In the genomic region with DNA sequence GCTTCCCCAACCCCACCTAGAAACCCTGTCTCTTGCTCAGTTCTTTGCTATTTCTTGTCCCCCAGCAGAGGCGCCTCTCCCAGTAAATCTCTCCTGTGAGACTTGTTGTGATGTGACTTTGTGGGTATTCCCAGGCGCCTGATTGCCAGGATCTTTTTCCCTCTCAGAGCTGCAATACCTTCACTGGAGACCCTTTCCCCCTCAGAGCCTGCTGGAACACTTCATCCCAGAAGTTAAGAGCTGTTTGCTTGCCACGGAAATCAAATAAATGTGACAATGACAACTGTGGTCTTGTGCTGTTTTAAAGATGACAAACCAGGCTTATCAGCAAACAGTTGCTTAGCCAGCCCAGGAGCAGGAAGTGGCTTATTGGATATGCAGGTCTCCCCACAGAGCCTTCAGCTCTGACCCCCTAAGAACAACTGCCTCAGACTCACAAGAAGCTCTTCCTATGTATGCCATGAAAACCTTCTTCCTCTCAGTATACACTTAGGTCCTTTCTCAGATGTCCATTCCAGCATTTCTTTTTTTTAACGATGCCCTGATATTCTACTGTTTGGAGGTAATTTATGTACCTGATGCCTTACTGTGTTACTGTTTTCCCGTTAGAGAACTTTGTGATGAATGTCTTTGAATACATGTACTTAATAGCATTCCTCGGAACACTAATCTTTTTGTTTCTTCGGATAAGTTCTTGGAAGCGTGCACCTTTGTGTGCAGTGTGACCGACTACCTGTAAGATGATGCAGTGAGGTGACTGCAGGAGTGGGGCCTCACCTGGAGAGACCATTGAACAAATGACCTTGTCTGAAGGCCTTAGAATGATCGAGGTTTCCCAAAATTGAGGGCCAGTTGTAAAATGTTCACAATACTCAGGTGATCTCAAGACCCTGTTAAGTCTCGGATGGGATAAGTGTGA, we compare ENCODE assay signal across 7 mouse cellular contexts. TPM values are rescaled to one million over a fixed set of nuclear protein-coding genes. Genes with fewer than 3 reads are reported as not detected.
DNase-seq lines count a peak whose midpoint lies in the region; ATAC-seq and TF ChIP-seq lines count a peak whose summit lies in the region.

No protein-coding gene starts in this region.

- no peak overlapping the region for H3K9ac ChIP-seq in embryonic facial prominence, embryonic 12.5 days

- H3K36me3 ChIP-seq in embryonic facial prominence, embryonic 12.5 days = peaks cover 9% of the 10 kb centered on the region
- H3K36me3 ChIP-seq in limb, embryonic 10.5 days = peaks cover 23% of the 10 kb centered on the region

- WGBS in embryonic facial prominence, embryonic 12.5 days = 18% methylated on average over 11 of the region's 11 CpGs
- 20% methylated on average over 11 of the region's 11 CpGs for WGBS in limb, embryonic 10.5 days
- 15% methylated on average over 11 of the region's 11 CpGs for WGBS in olfactory bulb, adult 2 months

- no peak for ATAC-seq in embryonic facial prominence, embryonic 12.5 days (ENCODE audit: insufficient number of reproducible peaks, insufficient read depth, low FRiP score, low TSS enrichment)

- H3K4me2 ChIP-seq in embryonic facial prominence, embryonic 12.5 days (replicated peaks) = peak overlapping the region; percentile 74

- peak overlapping the region; percentile 98 for H3K27ac ChIP-seq in embryonic facial prominence, embryonic 12.5 days
- peak overlapping the region; percentile 96 for H3K27ac ChIP-seq in limb, embryonic 10.5 days
- H3K27ac ChIP-seq in olfactory bulb, adult 2 months (ENCODE audit: insufficient read depth, low read depth, low read length) = peak overlapping the region; percentile 96

- DNase-seq in thymus, postnatal 0 days (ENCODE audit: low spot score) = peak; percentile 50
- DNase-seq in thymus, postnatal 25 days = no peak
- no peak for DNase-seq in limb, embryonic 10.5 days (ENCODE audit: low spot score)
- DNase-seq in gastrocnemius, adult 8-10 months (ENCODE audit: low spot score in 2 of 2) = no peak
- no peak for DNase-seq in left cerebral cortex, adult 9 months (ENCODE audit: low spot score in 2 of 2)

- H3K27me3 ChIP-seq in embryonic facial prominence, embryonic 12.5 days = no peaks in the 10 kb centered on the region
- no peaks in the 10 kb centered on the region for H3K27me3 ChIP-seq in limb, embryonic 10.5 days (ENCODE audit: low read depth, poor library complexity, severe bottlenecking)

- no peak for TF ChIP-seq POLR2A in olfactory bulb, adult 2 months (IDR thresholded peaks at IDR 0.05; ENCODE audit: insufficient read depth, low read depth, low read length)

- TF ChIP-seq CTCF in olfactory bulb, adult 2 months (IDR thresholded peaks at IDR 0.05; ENCODE audit: insufficient read depth, low read depth, low read length) = no peak

- H3K4me1 ChIP-seq in embryonic facial prominence, embryonic 12.5 days = peaks cover 22% of the 10 kb centered on the region
- peaks cover 34% of the 10 kb centered on the region for H3K4me1 ChIP-seq in limb, embryonic 10.5 days
- peaks cover 3% of the 10 kb centered on the region for H3K4me1 ChIP-seq in olfactory bulb, adult 2 months (ENCODE audit: control insufficient read depth, insufficient read depth, low read length)

- no peaks in the 10 kb centered on the region for H3K9me3 ChIP-seq in embryonic facial prominence, embryonic 12.5 days
- H3K9me3 ChIP-seq in limb, embryonic 10.5 days (replicated peaks) = no peaks in the 10 kb centered on the region

- H3K4me3 ChIP-seq in embryonic facial prominence, embryonic 12.5 days = peak overlapping the region; percentile 9
- H3K4me3 ChIP-seq in limb, embryonic 10.5 days = peak overlapping the region; percentile 74
- peak overlapping the region; percentile 81 for H3K4me3 ChIP-seq in olfactory bulb, adult 2 months (ENCODE audit: insufficient read depth, low read depth, low read length)

RNA-seq across cellular contexts. Expression of a gene that starts 0.9 kb away (rescaled TPM):
- polyA plus RNA-seq in thymus, postnatal 0 days (2015; fragmentation: Nextera tagmentation; extraction: Ambion mirVana) = 152 and 161 TPM in 2 replicates
- polyA plus RNA-seq in embryonic facial prominence, embryonic 12.5 days (2016; fragmentation: Nextera tagmentation; extraction: Ambion mirVana) = 200 and 202 TPM in 2 replicates
- 182 and 190 TPM in 2 replicates for polyA plus RNA-seq in limb, embryonic 10.5 days (2016; fragmentation: Nextera tagmentation; extraction: Ambion mirVana)
- polyA plus RNA-seq in olfactory bulb, adult 2 months (2012; ENCODE audit: insufficient read depth, insufficient read length, low replicate concordance, missing spikeins) = 282 TPM in 1 of 2 replicates, not detected in the other
- total RNA-seq in gastrocnemius, adult 8-10 months (2022) = 10 to 100 TPM in 1 of 4 experiments, 1 to 10 TPM in 3; 8.4 to 11.5 (median 9.7) TPM

RNA-seq across cellular contexts. Expression of a gene that starts 18.4 kb away (rescaled TPM):
- polyA plus RNA-seq in thymus, postnatal 0 days (2015; fragmentation: Nextera tagmentation; extraction: Ambion mirVana) = 34.1 and 34.4 TPM in 2 replicates
- polyA plus RNA-seq in embryonic facial prominence, embryonic 12.5 days (2016; fragmentation: Nextera tagmentation; extraction: Ambion mirVana) = 26.2 and 27.0 TPM in 2 replicates
- polyA plus RNA-seq in limb, embryonic 10.5 days (2016; fragmentation: Nextera tagmentation; extraction: Ambion mirVana) = 22.8 and 23.6 TPM in 2 replicates
- not detected in 2 replicates for polyA plus RNA-seq in olfactory bulb, adult 2 months (2012; ENCODE audit: insufficient read depth, insufficient read length, low replicate concordance, missing spikeins)
- total RNA-seq in gastrocnemius, adult 8-10 months (2022) = 10 to 100 TPM in 2 of 4 experiments, 1 to 10 TPM in 2; 6.8 to 14.2 (median 8.6) TPM

Comparison
In these comparisons a context has a peak if more than half of its experiments do, and no peak if none do; other contexts are left out.
1. H3K4me3 ChIP-seq: peak in every context shown above with its lines; median percentile 81 in olfactory bulb, adult 2 months; 74 in limb, embryonic 10.5 days; 9 in embryonic facial prominence, embryonic 12.5 days.